Mouse (Mus musculus) spleen, adult 2 months (tissue): ENCODE measurements around the gene Tprkb.

Experiments used
- CTCF ChIP-seq: fragments of 200-500 bp; IDR thresholded peaks from 2 replicates; pipeline ENCODE4 v1.5.1; 2011; ENCODE audit warnings: mild to moderate bottlenecking, inconsistent platforms; ENCODE audit not compliant: insufficient read depth, insufficient read length, insufficient replicate concordance; ENCODE audit errors: extremely low read depth
- POLR2A ChIP-seq: fragments of 200-500 bp; IDR thresholded peaks from 2 replicates; pipeline ENCODE4 v1.6.1; 2011; ENCODE audit warnings: low read depth, low read length, inconsistent platforms

DNA sequence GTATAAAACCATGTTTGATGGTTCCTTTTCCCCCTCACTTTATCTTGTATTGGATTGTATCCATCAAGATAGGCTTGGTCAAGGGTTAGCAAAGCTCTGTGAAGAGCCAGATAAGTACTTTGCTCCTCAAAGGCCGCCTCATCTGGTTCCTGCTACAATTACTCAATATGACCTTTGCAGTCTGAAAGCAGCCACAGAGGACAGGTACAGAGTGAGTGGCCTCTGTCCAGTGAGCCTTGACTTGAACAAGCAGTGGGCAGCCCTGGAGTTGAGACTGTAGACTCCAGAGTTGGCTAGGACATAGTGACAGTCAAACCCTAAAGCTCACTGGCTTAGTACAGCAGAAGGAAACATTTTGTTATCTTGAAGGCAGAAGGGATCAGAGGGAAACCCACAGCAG lies 17.6 kb downstream of the Tprkb start:
- TF ChIP-seq POLR2A (no peak), CTCF (no peak)
